Mouse (Mus musculus) hindbrain, postnatal 0 days (tissue): ENCODE data around the gene Lrrc40. TPM values are rescaled to one million over a fixed set of nuclear protein-coding genes. Genes with fewer than 3 reads are reported as not detected.

ENCODE experiments used
- ATAC-seq: fragments of 200-750 bp; cut with Nextera tagmentation; 2 replicates; pipeline ENCODE4 v1.8.0; 2017; ENCODE audit warnings: mild to moderate bottlenecking, moderate TSS enrichment, moderate library complexity
- DNase-seq: peaks from one replicate; pipeline ENCODE4 v3.0.0-alpha.2; 2015; ENCODE audit warnings: low spot score
- H3K27ac ChIP-seq: fragments of 300-500 bp; sonication (generic); 2 replicates; pipeline ENCODE4 v1.5.1; 2014; ENCODE audit warnings: mild to moderate bottlenecking
- H3K27me3 ChIP-seq: fragments of 300-500 bp; sonication (generic); 2 replicates; pipeline ENCODE4 v1.6.1; 2014; ENCODE audit warnings: low read length, mixed read lengths; ENCODE audit not compliant: insufficient read depth
- H3K36me3 ChIP-seq: fragments of 300-500 bp; sonication (generic); 2 replicates; pipeline ENCODE4 v1.6.1; 2014; ENCODE audit warnings: low read length, mixed read lengths; ENCODE audit not compliant: insufficient read depth
- H3K4me1 ChIP-seq: fragments of 300-500 bp; sonication (generic); 2 replicates; pipeline ENCODE4 v1.6.1; 2014; ENCODE audit warnings: antibody characterized with exemption, low read length, mixed read lengths; ENCODE audit not compliant: insufficient read depth
- H3K4me2 ChIP-seq: fragments of 300-500 bp; sonication (generic); 2 replicates; pipeline ENCODE4 v1.6.1; 2014; ENCODE audit warnings: low read depth, mild to moderate bottlenecking, low read length, moderate library complexity, mixed read lengths
- H3K4me3 ChIP-seq: fragments of 300-500 bp; sonication (generic); 2 replicates; pipeline ENCODE4 v1.5.1; 2014; ENCODE audit warnings: low read length
- H3K9ac ChIP-seq: fragments of 300-500 bp; sonication (generic); replicated peaks from 2 replicates; pipeline ENCODE4 v1.6.1; 2014; ENCODE audit warnings: mild to moderate bottlenecking, low read length, moderate library complexity, mixed read lengths
- H3K9me3 ChIP-seq: fragments of 300-500 bp; sonication (generic); 2 replicates; pipeline ENCODE4 v1.6.1; 2016; ENCODE audit warnings: low read length, mixed read lengths
- CTCF ChIP-seq: IDR thresholded peaks from 2 replicates; pipeline ENCODE4 v1.5.1; 2016; ENCODE audit warnings: antibody characterized with exemption, control low read depth, low read depth
- WGBS: fragments of 180-500 bp; shearing (Covaris S2); extraction: QIAGEN DNeasy Blood & Tissue Kit; methylation state at CpG from one replicate; pipeline ENCODE4 v1.1.7; 2014; 5-methylcytosine and 5-hydroxymethylcytosine counted together
- polyA plus RNA-seq: library from polyadenylated mRNA; unstranded; fragments of >200 nt; fragmentation: Nextera tagmentation; extraction: Ambion mirVana; gene quantifications from 2 replicates; pipeline ENCODE4 v1.2.1, GENCODE M21; 2015
- total RNA-seq: library from RNA; depleted of rRNA; stranded (reverse); fragments of >200 nt; gene quantifications from 2 replicates; pipeline ENCODE4 v1.2.3, GENCODE M21; 2014

Lrrc40 gene
- total and polyA plus RNA-seq, 2 experiments from 2014 or later, result 41.8 to 47.7 TPM

GRCm38 (mm10) chr3:158061811-158062523 lies 25.5 kb downstream of the Lrrc40 start:
- DNase-seq (no peak), ATAC-seq (no peak)
- H3K27ac ChIP-seq, result no peak overlapping the region
- no peaks in the 10 kb centered on the region for H3K4me1 ChIP-seq
- TF ChIP-seq CTCF, result no peak
- 93% methylated on average over 5 of the region's 5 CpGs for WGBS
- H3K9ac ChIP-seq, result no peak overlapping the region
- H3K9me3 ChIP-seq, result no peaks in the 10 kb centered on the region
- no peak overlapping the region for H3K4me3 ChIP-seq
- H3K4me2 ChIP-seq, result no peak overlapping the region
- H3K27me3 ChIP-seq, result no peaks in the 10 kb centered on the region
- H3K36me3 ChIP-seq, result peaks cover 23% of the 10 kb centered on the region

GRCm38 (mm10) chr3:158065256-158065655 lies 28.8 kb downstream of the Lrrc40 start:
- Histone ChIP-seq H3K9ac (no peak overlapping the region), H3K4me3 (no peak overlapping the region), H3K36me3 (peaks cover 3% of the 10 kb centered on the region; the same call in 1 of the 2 replicates), H3K9me3 (no peaks in the 10 kb centered on the region), H3K4me1 (no peaks in the 10 kb centered on the region), H3K27me3 (no peaks in the 10 kb centered on the region), H3K4me2 (no peak overlapping the region), H3K27ac (no peak overlapping the region)
- 90% methylated on average over 2 of the region's 2 CpGs for WGBS
- DNase-seq (no peak), ATAC-seq (no peak)
- TF ChIP-seq CTCF, result no peak

GRCm38 (mm10) chr3:158067916-158068315 lies 31.5 kb downstream of the Lrrc40 start:
- Histone ChIP-seq H3K9me3 (no peaks in the 10 kb centered on the region), H3K9ac (no peak overlapping the region), H3K4me1 (no peaks in the 10 kb centered on the region), H3K4me2 (no peak overlapping the region), H3K27ac (no peak overlapping the region), H3K4me3 (no peak overlapping the region), H3K36me3 (0 out of 2 replicates have a peak, but pooled peaks cover 9% of the 10 kb centered on the region), H3K27me3 (no peaks in the 10 kb centered on the region)
- 87% methylated on average over 7 of the region's 7 CpGs for WGBS
- no peak for TF ChIP-seq CTCF
- DNase-seq (no peak), ATAC-seq (no peak)

GRCm38 (mm10) chr3:158068613-158069263 lies 32.3 kb downstream of the Lrrc40 start:
- 0 out of 2 replicates have a peak, but pooled peaks cover 9% of the 10 kb centered on the region for H3K36me3 ChIP-seq
- H3K4me3 ChIP-seq, result no peak overlapping the region
- H3K9me3 ChIP-seq, result no peaks in the 10 kb centered on the region
- no peak for TF ChIP-seq CTCF
- DNase-seq (no peak), ATAC-seq (no peak)
- no peak overlapping the region for H3K27ac ChIP-seq
- no peaks in the 10 kb centered on the region for H3K27me3 ChIP-seq
- H3K9ac ChIP-seq, result no peak overlapping the region
- H3K4me2 ChIP-seq, result no peak overlapping the region
- H3K4me1 ChIP-seq, result no peaks in the 10 kb centered on the region
- 74% methylated on average over 9 of the region's 9 CpGs for WGBS

- DNase-seq (no peak), ATAC-seq (no peak)
- 92% methylated on average over 2 of the region's 2 CpGs for WGBS
- TF ChIP-seq CTCF, result no peak
- Histone ChIP-seq H3K9ac (no peak overlapping the region), H3K27me3 (no peaks in the 10 kb centered on the region), H3K9me3 (no peaks in the 10 kb centered on the region), H3K4me3 (no peak overlapping the region), H3K36me3 (0 out of 2 replicates have a peak, but pooled peaks cover 6% of the 10 kb centered on the region), H3K27ac (no peak overlapping the region), H3K4me1 (no peaks in the 10 kb centered on the region), H3K4me2 (no peak overlapping the region)
Measured at GRCm38 (mm10) chr3:158075004-158075403, 38.5 kb downstream of the Lrrc40 start.

GRCm38 (mm10) chr3:158076685-158077379 lies 40.4 kb downstream of the Lrrc40 start:
- no peaks in the 10 kb centered on the region for H3K9me3 ChIP-seq
- H3K27me3 ChIP-seq, result no peaks in the 10 kb centered on the region
- no peaks in the 10 kb centered on the region for H3K4me1 ChIP-seq
- ATAC-seq, result 0 out of 2 replicates have a peak, but pooled peaks have one; percentile 38
- H3K9ac ChIP-seq, result no peak overlapping the region
- H3K27ac ChIP-seq, result no peak overlapping the region
- H3K36me3 ChIP-seq, result no peaks in the 10 kb centered on the region
- peak; percentile 58 for DNase-seq
- H3K4me3 ChIP-seq, result no peak overlapping the region
- peak; percentile 73 for TF ChIP-seq CTCF
- H3K4me2 ChIP-seq, result no peak overlapping the region
- 44% methylated on average over 4 of the region's 4 CpGs for WGBS
